Mouse (Mus musculus) splenic B cell, adult 2 months (primary cell): ENCODE measurements around the gene Akt3.

Experiments used
- DNase-seq: peaks from one replicate; pipeline ENCODE4 v3.0.0-alpha.2; 2011; ENCODE audit warnings: low read depth, low spot score
- H3K27me3 ChIP-seq: 2 replicates; pipeline ENCODE4 v1.6.1; 2012; ENCODE audit warnings: mild to moderate bottlenecking, low read length, moderate library complexity, mixed read lengths; ENCODE audit not compliant: control insufficient read depth, poor library complexity, insufficient read depth, severe bottlenecking
- H3K36me3 ChIP-seq: 2 replicates; pipeline ENCODE4 v1.6.1; 2012; ENCODE audit warnings: mild to moderate bottlenecking, low read length, moderate library complexity, mixed read lengths; ENCODE audit not compliant: control insufficient read depth, poor library complexity, insufficient read depth, severe bottlenecking

Gene Akt3

GRCm38 (mm10) chr1:176982671-176983070 lies 275.3 kb downstream of the Akt3 start:
- no peaks in the 10 kb centered on the region for H3K36me3 ChIP-seq
- no peak for DNase-seq
- no peaks in the 10 kb centered on the region for H3K27me3 ChIP-seq

- H3K27me3 ChIP-seq = no peaks in the 10 kb centered on the region
- no peaks in the 10 kb centered on the region for H3K36me3 ChIP-seq
- no peak for DNase-seq
Observed at GRCm38 (mm10) chr1:176981511-176981910, 276.5 kb downstream of the Akt3 start.

- Histone ChIP-seq H3K36me3 (no peaks in the 10 kb centered on the region), H3K27me3 (no peaks in the 10 kb centered on the region)
- DNase-seq = peak; percentile 51
Observed at GRCm38 (mm10) chr1:176980801-176981400, 277.1 kb downstream of the Akt3 start.

- Histone ChIP-seq H3K36me3 (no peaks in the 10 kb centered on the region), H3K27me3 (no peaks in the 10 kb centered on the region)
- DNase-seq = no peak
Observed at GRCm38 (mm10) chr1:176980140-176980539, 277.9 kb downstream of the Akt3 start.

GRCm38 (mm10) chr1:176979235-176979634 lies 278.8 kb downstream of the Akt3 start:
- DNase-seq = no peak
- Histone ChIP-seq H3K36me3 (no peaks in the 10 kb centered on the region), H3K27me3 (no peaks in the 10 kb centered on the region)

GRCm38 (mm10) chr1:176973356-176974088 lies 284.5 kb downstream of the Akt3 start:
- no peaks in the 10 kb centered on the region for H3K27me3 ChIP-seq
- no peak for DNase-seq
- no peaks in the 10 kb centered on the region for H3K36me3 ChIP-seq

GRCm38 (mm10) chr1:176971479-176971797 lies 286.6 kb downstream of the Akt3 start:
- DNase-seq = no peak
- Histone ChIP-seq H3K36me3 (no peaks in the 10 kb centered on the region), H3K27me3 (no peaks in the 10 kb centered on the region)

- Histone ChIP-seq H3K36me3 (no peaks in the 10 kb centered on the region), H3K27me3 (no peaks in the 10 kb centered on the region)
- DNase-seq = no peak
Observed at GRCm38 (mm10) chr1:176970635-176971478, 287.1 kb downstream of the Akt3 start.
